Mouse (Mus musculus) brain, embryonic 14.5 days (tissue): Measurements from ENCODE around the gene Wbp11.

Source experiments
- CTCF ChIP-seq: fragments of 200-500 bp; IDR thresholded peaks from 2 replicates; pipeline ENCODE4 v1.5.1; 2012; ENCODE audit warnings: inconsistent platforms, mild to moderate bottlenecking, moderate library complexity, borderline replicate concordance; ENCODE audit not compliant: insufficient read depth, insufficient read length; ENCODE audit errors: extremely low read depth
- POLR2A ChIP-seq: fragments of 200-500 bp; IDR thresholded peaks from 2 replicates; pipeline ENCODE4 v1.6.1; 2012; ENCODE audit warnings: mild to moderate bottlenecking, inconsistent platforms, borderline replicate concordance; ENCODE audit not compliant: poor library complexity, insufficient read depth, insufficient read length, severe bottlenecking; ENCODE audit errors: extremely low read depth

DNA sequence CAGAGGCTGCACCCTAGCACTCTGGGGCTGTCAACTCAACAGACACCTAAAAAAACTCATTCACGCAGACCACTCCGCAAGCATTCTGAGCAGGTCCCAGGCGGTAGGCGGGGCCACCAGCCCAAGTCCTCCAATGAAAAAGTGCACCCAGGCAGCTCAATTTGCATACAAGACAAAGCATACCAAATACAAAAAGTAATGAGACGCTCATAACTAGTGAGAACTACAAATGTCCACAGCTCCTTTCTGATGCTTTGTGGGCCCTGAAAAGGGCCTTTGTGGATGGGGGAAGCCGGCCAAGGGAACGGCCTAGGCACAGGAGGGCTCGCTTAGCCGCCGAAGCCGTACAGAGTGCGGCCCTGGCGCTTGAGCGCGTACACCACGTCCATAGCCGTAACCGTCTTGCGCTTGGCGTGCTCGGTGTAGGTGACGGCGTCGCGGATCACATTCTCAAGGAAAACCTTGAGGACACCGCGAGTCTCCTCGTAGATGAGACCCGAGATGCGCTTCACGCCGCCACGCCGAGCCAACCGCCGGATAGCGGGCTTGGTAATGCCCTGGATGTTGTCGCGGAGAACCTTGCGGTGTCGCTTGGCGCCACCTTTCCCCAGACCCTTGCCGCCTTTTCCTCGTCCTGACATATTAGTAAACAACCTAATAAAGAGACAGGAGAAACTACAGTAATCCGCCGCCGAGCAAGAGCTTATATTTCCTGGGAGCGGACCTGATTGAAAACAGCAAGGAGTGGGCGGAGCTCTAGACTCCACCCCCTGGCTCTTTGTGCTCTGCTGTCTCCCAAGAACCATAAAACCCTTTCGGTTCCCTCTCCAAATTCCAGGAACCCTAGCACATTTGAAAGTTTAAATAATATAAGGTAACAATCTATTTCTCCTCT lies 24.0 kb downstream of the Wbp11 start, which contains the start of gene Hist4h4:
- TF ChIP-seq POLR2A, result peak; percentile 81; the same call in 1 of the 2 replicates
- TF ChIP-seq CTCF, result no peak
